9 mouse cellular contexts compared by ENCODE assay signal in the genomic region with DNA sequence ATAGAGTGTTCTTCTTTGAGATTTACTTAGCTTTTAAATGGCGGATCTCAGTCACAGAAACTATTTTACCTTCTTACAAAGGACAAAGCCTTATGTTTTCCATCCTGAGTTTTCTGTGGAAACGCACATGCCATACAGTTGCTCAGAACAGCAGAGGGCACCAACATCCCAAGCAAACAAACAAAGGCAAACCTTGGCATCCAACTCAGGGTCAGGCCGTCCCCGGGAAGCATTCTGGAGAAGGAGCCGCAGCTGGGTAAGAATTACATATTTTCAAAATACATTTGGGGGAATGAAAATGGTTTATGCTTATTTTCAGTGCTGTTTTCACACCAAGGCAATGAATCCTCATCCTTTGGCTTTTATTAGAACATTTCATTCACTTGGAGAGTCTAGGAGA.
DNase-seq lines count a peak whose midpoint lies in the region; ATAC-seq and TF ChIP-seq lines count a peak whose summit lies in the region.
"Had no signal": no experiment of that assay in that cellular context is flagged by ENCODE, and none has a peak within 500 bp of the region (broad histone marks: within the 10 kb centered on the region; RNA-seq: fewer than 3 reads in every experiment).

No protein-coding gene starts in this region.

- H3K36me3 ChIP-seq in forebrain, embryonic 13.5 days (ENCODE audit: poor library complexity, severe bottlenecking), result no peaks in the 10 kb centered on the region
- no peaks in the 10 kb centered on the region for H3K36me3 ChIP-seq in forebrain, embryonic 11.5 days (ENCODE audit: control insufficient read depth, insufficient read depth, low read length)
- no peaks in the 10 kb centered on the region for H3K36me3 ChIP-seq in forebrain, postnatal 0 days (ENCODE audit: insufficient read depth)
- H3K36me3 ChIP-seq in liver, postnatal 0 days (replicated peaks; ENCODE audit: insufficient read depth, low read length), result no peaks in the 10 kb centered on the region

- H3K4me1 ChIP-seq in forebrain, embryonic 13.5 days, result peaks cover 15% of the 10 kb centered on the region
- no peaks in the 10 kb centered on the region for H3K4me1 ChIP-seq in forebrain, embryonic 11.5 days (replicated peaks; ENCODE audit: control insufficient read depth, insufficient read depth, low read length)
- no peaks in the 10 kb centered on the region for H3K4me1 ChIP-seq in forebrain, postnatal 0 days (ENCODE audit: insufficient read depth)
- no peaks in the 10 kb centered on the region for H3K4me1 ChIP-seq in liver, postnatal 0 days (ENCODE audit: insufficient read depth)
- H3K4me1 ChIP-seq: megakaryocyte, embryonic 14.5 days had no signal

- no peak overlapping the region for H3K4me2 ChIP-seq in forebrain, embryonic 13.5 days
- no peak overlapping the region for H3K4me2 ChIP-seq in forebrain, embryonic 11.5 days (ENCODE audit: low read depth, low read length, severe bottlenecking)
- H3K4me2 ChIP-seq in forebrain, postnatal 0 days (ENCODE audit: low read depth), result no peak overlapping the region
- H3K4me2 ChIP-seq in liver, postnatal 0 days (ENCODE audit: low read depth, low read length), result no peak overlapping the region

- peak; percentile 84 for ATAC-seq in forebrain, embryonic 13.5 days
- no peak for ATAC-seq in forebrain, embryonic 11.5 days (replicated peaks; ENCODE audit: low FRiP score)
- peak; percentile 76 for ATAC-seq in forebrain, postnatal 0 days
- no peak for ATAC-seq in liver, postnatal 0 days

- peak; percentile 82; the same call in 1 of the 2 replicates for TF ChIP-seq CTCF in brain, embryonic 14.5 days (IDR thresholded peaks at IDR 0.05; ENCODE audit: borderline replicate concordance, extremely low read depth, insufficient read depth, insufficient read length)
- peak; percentile 80 for TF ChIP-seq CTCF in forebrain, postnatal 0 days (IDR thresholded peaks at IDR 0.05; ENCODE audit: low read depth)
- TF ChIP-seq CTCF in liver, postnatal 0 days (IDR thresholded peaks at IDR 0.05; ENCODE audit: low read depth), result peak; percentile 55

- no peak for TF ChIP-seq EP300 in liver, postnatal 0 days (IDR thresholded peaks at IDR 0.05; ENCODE audit: low read depth)

- 31% methylated on average over 5 of the region's 5 CpGs for WGBS in forebrain, embryonic 13.5 days
- WGBS in forebrain, embryonic 11.5 days, result 52% methylated on average over 5 of the region's 5 CpGs
- WGBS in forebrain, postnatal 0 days, result 10% methylated on average over 5 of the region's 5 CpGs
- WGBS in liver, postnatal 0 days (ENCODE audit: insufficient replicate concordance), result 53% methylated on average over 5 of the region's 5 CpGs

- no peak for TF ChIP-seq POLR2A in brain, embryonic 14.5 days (IDR thresholded peaks at IDR 0.05; ENCODE audit: borderline replicate concordance, extremely low read depth, insufficient read depth, insufficient read length, poor library complexity, severe bottlenecking)

- H3K4me3 ChIP-seq in forebrain, embryonic 13.5 days, result no peak overlapping the region
- no peak overlapping the region for H3K4me3 ChIP-seq in forebrain, embryonic 11.5 days (ENCODE audit: low read depth, low read length)
- no peak overlapping the region for H3K4me3 ChIP-seq in forebrain, postnatal 0 days (ENCODE audit: low read depth, low read length)
- no peak overlapping the region for H3K4me3 ChIP-seq in liver, postnatal 0 days (ENCODE audit: low read depth, low read length)
- H3K4me3 ChIP-seq: megakaryocyte, embryonic 14.5 days had no signal

- H3K27ac ChIP-seq in forebrain, embryonic 13.5 days, result no peak overlapping the region
- no peak overlapping the region for H3K27ac ChIP-seq in forebrain, embryonic 11.5 days (ENCODE audit: low read depth, low read length)
- no peak overlapping the region for H3K27ac ChIP-seq in forebrain, postnatal 0 days (ENCODE audit: low read depth, low read length)
- no peak overlapping the region for H3K27ac ChIP-seq in liver, postnatal 0 days (ENCODE audit: low read depth)

- no peak overlapping the region for H3K9ac ChIP-seq in forebrain, embryonic 13.5 days
- H3K9ac ChIP-seq in forebrain, embryonic 11.5 days (ENCODE audit: low read length), result no peak overlapping the region
- H3K9ac ChIP-seq in forebrain, postnatal 0 days, result no peak overlapping the region
- no peak overlapping the region for H3K9ac ChIP-seq in liver, postnatal 0 days (replicated peaks)

- no peaks in the 10 kb centered on the region for H3K27me3 ChIP-seq in forebrain, embryonic 13.5 days
- H3K27me3 ChIP-seq in forebrain, embryonic 11.5 days (ENCODE audit: control insufficient read depth, insufficient read depth, low read length), result no peaks in the 10 kb centered on the region
- H3K27me3 ChIP-seq in forebrain, postnatal 0 days (ENCODE audit: insufficient read depth, low read length), result no peaks in the 10 kb centered on the region
- no peaks in the 10 kb centered on the region for H3K27me3 ChIP-seq in liver, postnatal 0 days (ENCODE audit: insufficient read depth, low read length)
- H3K27me3 ChIP-seq: megakaryocyte, embryonic 14.5 days had no signal

- DNase-seq in forebrain, embryonic 11.5 days (ENCODE audit: low spot score), result no peak
- peak; percentile 90 for DNase-seq in brain, embryonic 14.5 days (ENCODE audit: low read depth)
- DNase-seq in forebrain, postnatal 0 days, result peak; percentile 77
- DNase-seq in kidney, adult 8-10 months, result peak; percentile 16 to 44
- peak; percentile 20 for DNase-seq in liver, postnatal 0 days
- DNase-seq in ovary, postnatal 36 days (ENCODE audit: low spot score), result peak; percentile 58
- no peak for DNase-seq in thymus, postnatal 4 days

- no peaks in the 10 kb centered on the region for H3K9me3 ChIP-seq in forebrain, embryonic 13.5 days (replicated peaks)
- no peaks in the 10 kb centered on the region for H3K9me3 ChIP-seq in forebrain, embryonic 11.5 days (ENCODE audit: control insufficient read depth, low read length)
- H3K9me3 ChIP-seq in forebrain, postnatal 0 days (ENCODE audit: low read length), result no peaks in the 10 kb centered on the region
- no peaks in the 10 kb centered on the region for H3K9me3 ChIP-seq in liver, postnatal 0 days (ENCODE audit: low read length)

Comparison
In these comparisons a context has a peak if more than half of its experiments do, and no peak if none do; other contexts are left out.
1. ATAC-seq: peak in forebrain, embryonic 13.5 days (single experiment) and forebrain, postnatal 0 days (single experiment); none in forebrain, embryonic 11.5 days (single experiment) and liver, postnatal 0 days (single experiment).
2. DNase-seq: peak in brain, embryonic 14.5 days (single experiment), forebrain, postnatal 0 days (single experiment), kidney, adult 8-10 months (2 of 2), liver, postnatal 0 days (single experiment) and ovary, postnatal 36 days (single experiment); none in forebrain, embryonic 11.5 days (single experiment) and thymus, postnatal 4 days (single experiment).
3. Peak in every context shown above with its lines, with median percentiles within 50 percentile points of each other: CTCF ChIP-seq.